Mouse (Mus musculus) ES-Bruce4 (cell line): Measurements from ENCODE around the gene Kif5a. TPM values are rescaled to one million over a fixed set of nuclear protein-coding genes. Genes with fewer than 3 reads are reported as not detected.
A peak's percentile ranks its signal among the peaks of the same experiment; 100 is the strongest.

ENCODE experiments used
- H3K27ac ChIP-seq: 2 replicates; pipeline ENCODE4 v1.5.1; 2012; ENCODE audit warnings: low read length, inconsistent platforms; ENCODE audit not compliant: insufficient read depth
- H3K27me3 ChIP-seq: 2 replicates; pipeline ENCODE4 v1.6.1; 2012; ENCODE audit warnings: mild to moderate bottlenecking, low read length, inconsistent platforms; ENCODE audit not compliant: control insufficient read depth, poor library complexity, insufficient read depth, severe bottlenecking
- H3K36me3 ChIP-seq: 2 replicates; pipeline ENCODE4 v1.6.1; 2012; ENCODE audit warnings: inconsistent platforms, mild to moderate bottlenecking, low read length, moderate library complexity; ENCODE audit not compliant: control insufficient read depth, poor library complexity, insufficient read depth, severe bottlenecking
- H3K4me1 ChIP-seq: one replicate; pipeline ENCODE4 v1.8.1; 2011; ENCODE audit warnings: low read length; ENCODE audit not compliant: control insufficient read depth, insufficient read depth
- H3K4me3 ChIP-seq: 2 replicates; pipeline ENCODE4 v1.5.1; 2011; ENCODE audit warnings: low read depth, mild to moderate bottlenecking, low read length
- H3K9ac ChIP-seq: 2 replicates; pipeline ENCODE4 v1.6.1; 2012; ENCODE audit warnings: low read depth, mild to moderate bottlenecking, inconsistent platforms; ENCODE audit not compliant: poor library complexity, severe bottlenecking
- H3K9me3 ChIP-seq: replicated peaks from 2 replicates; pipeline ENCODE4 v1.6.1; 2012; ENCODE audit warnings: mild to moderate bottlenecking, low read length, inconsistent platforms; ENCODE audit not compliant: control insufficient read depth, poor library complexity, insufficient read depth, severe bottlenecking
- CTCF ChIP-seq: IDR thresholded peaks from one replicate; pipeline ENCODE4 v1.8.1; 2011; ENCODE audit warnings: low read depth, low read length
- EP300 ChIP-seq: IDR thresholded peaks from 2 replicates; pipeline ENCODE4 v1.6.1; 2011; ENCODE audit warnings: low read depth, low read length; ENCODE audit not compliant: insufficient read depth
- POLR2A ChIP-seq: IDR thresholded peaks from one replicate; pipeline ENCODE4 v1.8.1; 2011; ENCODE audit warnings: low read length; ENCODE audit not compliant: insufficient read depth
- polyA plus RNA-seq: library from polyadenylated mRNA; stranded (reverse); fragments of >200 nt; gene quantifications from 2 replicates; pipeline ENCODE4 v1.2.4, GENCODE M21; 2011; ENCODE audit warnings: low read depth; ENCODE audit not compliant: missing spikeins, insufficient read depth, insufficient read length

The Kif5a gene
- polyA plus RNA-seq, 1 experiment = 7.3 TPM

DNA sequence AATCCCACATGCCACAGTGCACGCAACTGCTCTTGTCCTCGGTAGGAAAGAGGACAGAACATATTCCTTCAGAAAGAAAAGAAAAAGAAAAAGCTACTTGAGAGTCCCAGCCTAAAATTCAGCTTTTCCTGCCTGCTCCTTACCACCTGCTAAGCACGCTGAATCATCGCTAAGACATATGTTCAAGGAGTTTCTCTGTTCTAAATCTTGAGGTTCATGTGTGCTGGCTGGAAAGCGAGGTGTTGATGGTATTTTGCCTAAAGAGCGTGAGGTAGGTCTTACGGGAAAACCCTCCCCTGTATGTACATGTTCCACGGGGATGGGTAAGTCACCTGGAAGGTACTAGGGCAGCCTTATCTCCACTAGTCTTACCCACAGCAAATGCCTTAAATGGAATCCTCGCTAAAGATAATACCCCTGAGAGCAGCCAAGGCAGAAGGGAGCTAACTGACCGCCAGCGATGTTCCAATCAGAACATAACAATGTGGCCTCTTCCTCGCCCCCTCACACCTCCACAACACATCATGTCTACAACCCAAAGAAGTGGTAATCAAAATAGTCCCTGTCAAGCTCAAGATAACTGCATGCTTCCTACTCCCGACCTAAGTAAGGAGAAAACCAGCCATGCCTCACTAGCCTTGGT lies 53.1 kb downstream of the Kif5a start:
- TF ChIP-seq POLR2A (no peak), EP300 (no peak), CTCF (no peak)
- peak overlapping the region; percentile 82 for H3K9ac ChIP-seq
- peaks cover 6% of the 10 kb centered on the region for H3K4me1 ChIP-seq
- no peak overlapping the region for H3K27ac ChIP-seq
- H3K4me3 ChIP-seq = peak overlapping the region; percentile 82
- H3K27me3 ChIP-seq = no peaks in the 10 kb centered on the region
- no peaks in the 10 kb centered on the region for H3K9me3 ChIP-seq
- peaks cover 16% of the 10 kb centered on the region for H3K36me3 ChIP-seq

DNA sequence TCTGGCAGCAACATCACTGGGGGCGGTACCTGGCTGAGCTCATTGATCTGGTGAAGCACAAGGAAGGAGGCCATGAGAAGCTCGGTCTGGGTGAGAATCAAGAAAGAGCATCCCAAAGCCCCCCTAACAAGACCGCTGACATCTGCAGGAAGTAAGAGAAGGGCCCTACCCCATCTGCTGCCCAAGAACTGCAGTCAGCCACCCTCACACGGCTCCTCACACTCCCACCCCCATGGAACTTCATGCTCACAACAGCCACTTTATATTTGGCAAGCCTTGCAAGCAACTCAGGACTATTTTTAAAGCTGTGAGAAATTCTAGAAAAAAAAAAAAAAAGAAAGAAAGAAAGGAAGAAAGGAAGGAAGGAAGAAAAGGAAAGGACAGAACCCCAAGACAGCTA lies 54.2 kb downstream of the Kif5a start:
- Histone ChIP-seq H3K27ac (no peak overlapping the region), H3K9ac (no peak overlapping the region), H3K36me3 (peaks cover 20% of the 10 kb centered on the region), H3K27me3 (no peaks in the 10 kb centered on the region), H3K9me3 (no peaks in the 10 kb centered on the region), H3K4me1 (peaks cover 4% of the 10 kb centered on the region), H3K4me3 (no peak overlapping the region)
- TF ChIP-seq CTCF (no peak), EP300 (no peak), POLR2A (no peak)

DNA sequence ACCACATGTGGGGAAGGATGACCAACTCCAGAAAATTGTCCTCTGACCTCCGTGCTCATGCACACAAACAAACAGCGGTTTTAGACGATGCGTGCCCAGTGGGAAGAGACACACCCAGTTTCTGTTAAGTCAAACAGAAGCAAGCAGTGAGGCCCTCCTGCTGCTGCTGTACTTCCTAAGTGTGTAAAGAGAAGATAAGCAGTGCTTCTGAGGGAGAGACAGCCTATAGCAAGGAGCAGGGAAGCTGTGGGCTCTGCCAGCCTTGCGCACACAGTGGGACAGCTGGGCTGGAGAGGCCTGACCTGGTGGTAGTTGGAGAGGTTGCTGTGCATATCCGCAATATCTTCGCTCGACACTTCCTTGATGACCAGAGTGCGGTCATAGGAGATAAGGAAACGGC lies 57.8 kb downstream of the Kif5a start:
- peaks cover under 1% of the 10 kb centered on the region for H3K4me1 ChIP-seq
- H3K36me3 ChIP-seq = peaks cover 22% of the 10 kb centered on the region
- TF ChIP-seq POLR2A (no peak), EP300 (no peak), CTCF (no peak)
- H3K4me3 ChIP-seq = no peak overlapping the region
- H3K9me3 ChIP-seq = no peaks in the 10 kb centered on the region
- no peak overlapping the region for H3K27ac ChIP-seq
- H3K9ac ChIP-seq = no peak overlapping the region
- H3K27me3 ChIP-seq = no peaks in the 10 kb centered on the region

DNA sequence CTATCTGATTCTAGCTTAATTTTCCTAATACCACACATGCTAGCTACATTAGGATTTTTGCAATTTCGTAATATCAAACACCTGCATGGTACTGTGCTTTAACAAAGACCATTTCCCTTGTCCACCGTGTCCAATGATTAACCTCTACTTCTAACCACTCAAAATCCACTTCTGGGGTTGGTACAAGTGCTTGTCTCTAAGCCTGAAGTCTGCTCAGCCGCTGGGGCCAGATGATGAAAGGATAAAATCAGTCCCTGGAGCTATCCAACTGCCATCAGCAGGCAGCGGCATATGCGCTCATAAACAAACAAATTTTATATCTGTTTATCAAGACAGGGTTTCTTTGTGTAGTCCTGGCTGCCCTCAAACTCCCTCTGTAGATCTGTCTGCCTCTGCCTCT lies 58.6 kb downstream of the Kif5a start:
- Histone ChIP-seq H3K36me3 (peaks cover 22% of the 10 kb centered on the region), H3K27me3 (no peaks in the 10 kb centered on the region), H3K9ac (no peak overlapping the region), H3K4me1 (no peaks in the 10 kb centered on the region), H3K9me3 (no peaks in the 10 kb centered on the region), H3K4me3 (no peak overlapping the region), H3K27ac (no peak overlapping the region)
- TF ChIP-seq CTCF (no peak), POLR2A (no peak), EP300 (no peak)

DNA sequence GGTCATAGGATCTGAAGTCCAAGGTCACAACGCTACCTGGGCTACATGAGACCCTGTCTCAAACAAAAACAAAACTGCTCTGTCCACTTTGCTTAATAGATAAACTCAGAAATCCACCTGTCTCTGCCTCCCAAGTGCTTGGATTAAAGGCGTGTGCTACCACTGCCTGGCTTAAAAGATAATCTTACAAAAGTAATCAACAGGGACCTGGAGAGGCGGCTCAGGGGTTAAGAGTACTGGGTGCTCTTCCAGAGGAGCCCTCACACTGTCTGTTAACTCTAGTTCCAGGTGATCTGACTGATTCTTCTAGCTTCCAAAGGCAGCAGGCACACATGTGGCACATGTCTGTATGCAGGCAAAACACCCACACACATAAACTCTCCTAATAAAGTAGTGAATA lies 60.0 kb downstream of the Kif5a start:
- Histone ChIP-seq H3K4me1 (no peaks in the 10 kb centered on the region), H3K4me3 (no peak overlapping the region), H3K27me3 (no peaks in the 10 kb centered on the region), H3K27ac (no peak overlapping the region), H3K36me3 (peaks cover 30% of the 10 kb centered on the region), H3K9me3 (no peaks in the 10 kb centered on the region), H3K9ac (no peak overlapping the region)
- no peak for TF ChIP-seq POLR2A
- no peak for TF ChIP-seq EP300
- TF ChIP-seq CTCF = no peak

DNA sequence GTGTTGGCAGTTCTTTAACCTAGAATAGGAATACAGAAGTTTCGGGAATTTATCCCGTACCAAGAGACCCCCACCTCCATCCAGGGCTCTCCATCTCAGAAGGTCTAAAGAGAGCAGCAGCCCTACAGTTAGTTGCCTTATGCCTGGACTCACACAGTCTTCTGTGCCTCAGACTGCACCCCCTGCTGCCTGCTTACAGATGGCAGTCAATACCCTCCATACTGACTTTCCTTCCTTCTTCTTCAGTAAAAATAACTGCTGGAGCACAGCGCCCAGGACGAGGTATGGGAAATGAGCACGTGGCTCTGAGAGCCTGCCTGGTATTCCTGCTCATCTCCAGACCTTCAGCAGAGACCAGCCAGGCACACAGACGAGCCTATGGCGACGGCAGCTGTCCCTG lies 62.9 kb downstream of the Kif5a start:
- TF ChIP-seq EP300 (no peak), POLR2A (no peak), CTCF (no peak)
- H3K9me3 ChIP-seq = no peaks in the 10 kb centered on the region
- H3K4me3 ChIP-seq = no peak overlapping the region
- H3K36me3 ChIP-seq = peaks cover 18% of the 10 kb centered on the region
- peaks cover 2% of the 10 kb centered on the region for H3K4me1 ChIP-seq
- no peak overlapping the region for H3K27ac ChIP-seq
- no peak overlapping the region for H3K9ac ChIP-seq
- no peaks in the 10 kb centered on the region for H3K27me3 ChIP-seq
